Mouse (Mus musculus): ENCODE measurements around the gene Calm1. TPM values are rescaled to one million over a fixed set of nuclear protein-coding genes. Genes with fewer than 3 reads are reported as not detected.

Gene Calm1
- polyA plus RNA-seq (2014; fragmentation: Illumina TruSeq; extraction: RNeasy Lipid Tissue Mini Kit (QIAGEN cat#74804); ENCODE audit: low read depth, low replicate concordance) = 626 TPM

GRCm38 (mm10) chr12:100198967-100199660 is at the start of gene Calm1:
TSS of gene Calm1 (plus strand) at chr12:100199435.

GRCm38 (mm10) chr12:100159261-100159975 is 39.8 kb upstream of the Calm1 start, which contains the start of gene Nrde2:
TSS of gene Nrde2 (minus strand) at chr12:100159653.

Other genes with a start within 250 kb of the Calm1 start
- 1.7 TPM for gene Kcnk13, start 234.9 kb upstream of the Calm1 start, polyA plus RNA-seq (2014; fragmentation: Illumina TruSeq; extraction: RNeasy Lipid Tissue Mini Kit (QIAGEN cat#74804); ENCODE audit: low read depth, low replicate concordance)
- 201 TPM for gene Psmc1, start 89.3 kb upstream of the Calm1 start, polyA plus RNA-seq (2014; fragmentation: Illumina TruSeq; extraction: RNeasy Lipid Tissue Mini Kit (QIAGEN cat#74804); ENCODE audit: low read depth, low replicate concordance)
- 3.0 TPM for gene Nrde2, start 39.8 kb upstream of the Calm1 start, polyA plus RNA-seq (2014; fragmentation: Illumina TruSeq; extraction: RNeasy Lipid Tissue Mini Kit (QIAGEN cat#74804); ENCODE audit: low read depth, low replicate concordance)